Mouse (Mus musculus) lung, adult 2 months (tissue): ENCODE data around the gene Crim1. TPM values are rescaled to one million over a fixed set of nuclear protein-coding genes. Genes with fewer than 3 reads are reported as not detected.

Source experiments
- DNase-seq: peaks from one replicate; pipeline ENCODE4 v3.0.0; 2022
- H3K4me1 ChIP-seq: fragments of 200-500 bp; 2 replicates; pipeline ENCODE4 v1.6.1; 2011; ENCODE audit warnings: low read length; ENCODE audit not compliant: control insufficient read depth, insufficient read depth
- H3K4me3 ChIP-seq: fragments of 200-500 bp; replicated peaks from 2 replicates; pipeline ENCODE3; 2011; ENCODE audit warnings: low read depth, mild to moderate bottlenecking, control low read depth, low read length; ENCODE audit errors: extremely low read depth
- CTCF ChIP-seq: fragments of 200-500 bp; IDR thresholded peaks from 2 replicates; pipeline ENCODE4 v1.5.1; 2011; ENCODE audit warnings: mild to moderate bottlenecking, low read length, control low read depth; ENCODE audit not compliant: insufficient read depth
- POLR2A ChIP-seq: fragments of 200-500 bp; IDR thresholded peaks from 2 replicates; pipeline ENCODE4 v1.6.1; 2011; ENCODE audit warnings: low read depth, mild to moderate bottlenecking, control low read depth, low read length, borderline replicate concordance; ENCODE audit errors: extremely low read depth
- whole genome bisulfite sequencing: fragments of 180-500 bp; shearing (Covaris S2); methylation state at CpG from one replicate; pipeline ENCODE4 v1.1.7; 2018; 5-methylcytosine and 5-hydroxymethylcytosine counted together
- polyA plus RNA-seq: library from polyadenylated mRNA; depleted of rRNA; stranded (reverse); fragments of >200 nt; gene quantifications from 2 replicates; pipeline ENCODE4 v1.2.3, GENCODE M21; 2012; rRNA removed

The Crim1 gene
- 95.7 and 119 TPM in 2 replicates for polyA plus RNA-seq

DNA sequence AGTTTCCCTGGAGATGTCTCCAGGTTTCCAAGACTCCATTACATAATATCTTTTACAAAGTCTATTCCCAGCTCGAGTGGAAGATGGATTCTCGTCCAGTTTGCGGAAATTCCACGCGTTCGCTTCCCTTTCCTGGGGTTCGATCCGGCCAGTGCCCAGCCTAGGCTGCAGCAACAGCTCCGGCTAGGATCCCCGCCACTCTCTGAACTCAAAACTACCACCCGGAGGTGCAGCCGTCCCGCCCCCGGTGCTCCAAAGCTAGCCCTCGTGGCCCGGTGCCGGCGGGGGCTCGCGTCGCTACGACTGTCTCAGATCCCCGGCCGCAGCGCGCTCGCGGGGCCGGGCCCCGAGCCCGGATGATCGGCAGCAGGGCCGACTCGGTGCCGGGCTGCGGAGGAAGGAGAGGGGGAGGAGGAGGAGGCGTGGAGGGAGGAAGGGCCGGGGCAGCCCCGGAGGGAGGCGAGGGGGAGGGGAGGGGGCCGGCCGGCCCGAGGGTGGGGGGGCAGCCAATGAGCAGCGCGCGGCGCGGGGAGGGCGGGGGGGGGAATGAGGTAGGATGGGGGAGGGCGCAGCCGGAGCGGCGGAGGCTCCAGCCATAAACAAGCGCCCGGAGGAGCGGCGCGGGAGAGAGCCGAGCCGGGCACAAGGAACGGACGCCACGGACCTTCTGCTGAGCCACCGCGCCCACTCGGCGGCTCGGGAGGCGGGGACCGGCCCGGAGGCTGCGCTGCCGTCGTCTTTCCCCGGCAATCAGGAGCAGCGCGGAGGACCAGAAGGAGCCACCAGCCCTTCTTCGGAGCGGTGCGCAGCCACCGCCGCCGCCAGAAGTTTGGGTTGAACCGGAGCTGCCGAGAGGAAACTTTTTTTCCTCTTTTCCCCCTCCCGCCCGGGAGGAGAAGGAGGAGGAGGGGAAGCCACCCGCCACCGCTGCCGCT lies at the start of gene Crim1:
TSS of gene Crim1 (plus strand) at position 623 of the 935 bp plus-strand sequence.
- TF ChIP-seq POLR2A, result peak; percentile 91
- TF ChIP-seq CTCF, result no peak
- WGBS, result under 1% methylated on average over 70 of the region's 90 CpGs
- peak; percentile 76 for DNase-seq
- peaks cover 14% of the 10 kb centered on the region for H3K4me1 ChIP-seq
- H3K4me3 ChIP-seq, result peak within 1 kb of the TSS; percentile 89

DNA sequence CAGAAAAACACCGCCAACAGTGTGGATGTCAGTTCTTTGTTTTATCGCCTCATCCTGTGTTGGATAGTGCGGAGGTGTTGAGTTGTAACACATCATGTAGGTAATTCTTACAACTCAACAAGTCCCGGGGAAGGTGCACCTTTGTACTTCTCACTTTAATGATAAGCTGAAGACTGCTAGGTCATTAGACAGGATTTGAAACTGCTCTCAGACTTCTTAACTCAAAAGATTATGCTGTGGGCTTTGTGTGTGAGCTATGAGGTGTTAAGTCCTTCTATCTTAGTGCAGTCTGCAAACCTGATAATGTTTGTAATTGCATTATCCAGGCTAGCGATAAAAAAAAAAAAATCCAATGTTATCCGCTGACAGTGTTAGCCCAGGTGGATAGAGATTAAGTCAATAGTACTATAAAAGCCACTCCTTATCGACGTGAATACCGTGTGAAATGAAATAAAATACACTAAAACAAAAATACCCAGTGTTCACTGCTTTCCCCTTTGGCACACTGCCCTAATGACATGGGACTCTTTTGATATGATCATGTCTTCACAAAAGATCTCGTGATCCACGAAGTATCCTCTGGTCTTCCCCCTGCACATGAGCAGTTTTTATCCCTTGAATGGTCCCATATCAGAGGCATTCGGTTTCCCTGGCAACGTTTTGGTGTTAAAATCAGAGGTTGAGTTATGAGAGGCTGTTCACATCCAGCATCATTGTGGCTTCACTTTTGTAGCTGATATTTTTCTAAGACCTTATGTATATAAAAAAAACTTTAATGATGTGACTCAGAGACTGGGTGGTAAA lies 48.4 kb upstream of the Crim1 start:
- DNase-seq, result no peak
- 67% methylated on average over 13 of the region's 13 CpGs for WGBS
- no peak for TF ChIP-seq POLR2A
- TF ChIP-seq CTCF, result no peak

DNA sequence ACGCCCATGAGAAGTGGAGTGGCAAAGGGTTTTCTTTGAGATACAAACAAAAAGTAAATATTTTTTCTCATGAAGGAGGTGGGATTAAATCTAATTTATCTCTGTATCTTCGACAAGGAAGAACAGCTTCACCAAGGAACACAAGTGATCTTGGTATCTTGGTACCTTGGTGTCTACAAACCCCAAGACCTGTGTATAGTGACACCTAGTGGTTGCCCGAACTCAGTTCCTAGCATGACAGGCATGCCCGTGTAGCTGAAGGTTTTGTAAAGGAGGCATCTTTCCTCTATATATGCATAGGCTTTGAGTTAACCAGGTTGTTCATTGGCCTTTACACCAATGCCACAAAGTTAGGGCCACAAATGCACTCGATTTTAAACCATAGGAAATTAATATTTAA lies 36.8 kb upstream of the Crim1 start:
- TF ChIP-seq POLR2A (no peak), CTCF (peak; percentile 51)
- DNase-seq, result peak; percentile 7
- Histone ChIP-seq H3K4me3 (no peak overlapping the region), H3K4me1 (no peaks in the 10 kb centered on the region)
- 23% methylated on average over 5 of the region's 5 CpGs for WGBS

More for the DNA sequence above, 48.4 kb upstream of the Crim1 start:
- no peak overlapping the region for H3K4me3 ChIP-seq
- no peaks in the 10 kb centered on the region for H3K4me1 ChIP-seq

DNA sequence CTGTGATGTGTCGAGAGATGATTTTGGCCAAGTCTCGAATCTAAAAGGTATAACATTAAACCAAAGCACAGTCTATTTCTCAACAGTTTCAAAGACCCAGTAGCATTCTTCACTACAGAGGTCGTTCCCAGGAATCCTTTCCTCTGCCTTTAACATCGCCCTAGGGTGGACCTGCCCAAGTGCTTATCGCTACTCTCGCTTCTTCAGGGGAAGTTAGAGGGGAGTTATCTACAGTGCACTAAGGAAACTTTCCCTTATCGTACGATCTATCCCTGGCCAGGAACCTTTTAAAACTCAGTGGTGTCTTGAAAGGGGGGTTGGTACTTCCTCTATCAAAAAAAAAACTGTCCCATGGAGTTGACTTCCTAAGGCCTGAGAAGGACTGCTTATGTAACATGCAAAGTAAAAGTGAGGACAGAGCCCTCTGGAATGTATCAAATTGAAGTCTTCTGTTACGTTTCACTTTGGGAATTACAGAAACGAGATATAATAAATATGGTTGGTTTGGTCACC lies 36.3 kb upstream of the Crim1 start:
- DNase-seq, result no peak
- Histone ChIP-seq H3K4me1 (no peaks in the 10 kb centered on the region), H3K4me3 (no peak overlapping the region)
- WGBS, result 59% methylated on average over 10 of the region's 10 CpGs
- TF ChIP-seq POLR2A (no peak), CTCF (no peak)

- H3K4me1 ChIP-seq, result no peaks in the 10 kb centered on the region
- TF ChIP-seq CTCF (no peak), POLR2A (no peak)
- DNase-seq, result no peak
- H3K4me3 ChIP-seq, result no peak overlapping the region
Observed at GRCm38 (mm10) chr17:78165855-78166254, 34.2 kb upstream of the Crim1 start.

DNA sequence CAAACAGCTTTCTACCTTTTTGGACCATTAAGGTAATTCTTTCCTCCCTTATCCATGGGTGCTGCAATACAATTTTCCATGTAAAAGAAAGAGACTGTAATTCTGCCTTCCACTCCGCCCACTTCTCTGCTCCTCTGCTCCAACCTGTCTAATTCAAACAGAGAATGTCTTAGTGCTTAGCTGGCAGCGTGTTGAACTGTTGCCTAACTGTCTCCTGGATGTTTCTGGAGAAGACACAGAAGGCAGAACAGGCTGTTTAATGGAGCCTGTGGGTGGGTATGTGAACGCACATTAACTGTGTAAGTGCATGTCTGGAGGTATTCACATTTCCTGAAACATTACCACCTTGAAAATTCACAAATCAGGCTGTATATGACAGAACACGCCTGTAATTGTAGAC lies 33.5 kb upstream of the Crim1 start:
- Histone ChIP-seq H3K4me1 (no peaks in the 10 kb centered on the region), H3K4me3 (no peak overlapping the region)
- WGBS, result 79% methylated on average over 4 of the region's 4 CpGs
- no peak for DNase-seq
- TF ChIP-seq POLR2A (no peak), CTCF (no peak)

DNA sequence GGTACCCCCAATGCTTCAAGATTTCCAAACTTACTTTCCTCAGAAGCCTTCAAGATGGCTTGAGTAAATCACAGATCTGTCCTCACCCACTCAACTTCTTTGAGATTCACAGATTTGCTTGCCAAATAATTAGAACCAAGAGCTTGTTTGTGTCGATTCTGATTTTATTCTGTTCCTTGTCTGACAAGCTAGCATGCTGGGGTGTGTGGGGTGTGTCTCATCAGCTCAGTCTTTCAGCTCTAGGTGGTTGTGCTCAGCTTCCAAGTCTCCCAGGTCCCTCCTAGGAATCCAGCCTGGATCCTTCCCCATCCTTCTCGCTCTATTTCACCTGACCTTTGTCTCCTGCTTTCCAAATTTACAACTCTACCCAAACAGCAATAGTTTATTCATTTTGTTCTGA lies 27.7 kb upstream of the Crim1 start:
- H3K4me1 ChIP-seq, result no peaks in the 10 kb centered on the region
- 71% methylated on average over 2 of the region's 2 CpGs for WGBS
- TF ChIP-seq CTCF (no peak), POLR2A (no peak)
- DNase-seq, result no peak
- no peak overlapping the region for H3K4me3 ChIP-seq

DNA sequence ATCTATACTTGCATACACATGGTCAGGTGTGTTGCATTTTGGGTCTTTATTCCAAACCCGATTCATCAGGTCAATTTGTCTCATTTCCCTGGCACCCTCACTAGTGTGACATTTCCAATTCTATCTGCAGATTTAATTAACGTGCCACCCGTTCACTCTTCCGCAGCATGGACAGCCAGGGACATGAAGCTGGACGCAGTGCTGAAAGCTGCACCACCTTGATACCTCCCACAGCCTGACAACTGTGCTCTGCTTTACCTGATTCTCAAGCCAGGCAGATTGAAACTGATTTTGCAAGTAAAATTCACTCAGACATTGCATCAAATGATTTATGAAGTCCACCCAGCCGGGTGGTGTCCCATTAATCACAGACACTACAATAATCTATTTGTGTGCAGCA lies 19.3 kb upstream of the Crim1 start:
- Histone ChIP-seq H3K4me3 (no peak overlapping the region), H3K4me1 (no peaks in the 10 kb centered on the region)
- WGBS, result 89% methylated on average over 6 of the region's 6 CpGs
- DNase-seq, result no peak
- no peak for TF ChIP-seq CTCF

DNA sequence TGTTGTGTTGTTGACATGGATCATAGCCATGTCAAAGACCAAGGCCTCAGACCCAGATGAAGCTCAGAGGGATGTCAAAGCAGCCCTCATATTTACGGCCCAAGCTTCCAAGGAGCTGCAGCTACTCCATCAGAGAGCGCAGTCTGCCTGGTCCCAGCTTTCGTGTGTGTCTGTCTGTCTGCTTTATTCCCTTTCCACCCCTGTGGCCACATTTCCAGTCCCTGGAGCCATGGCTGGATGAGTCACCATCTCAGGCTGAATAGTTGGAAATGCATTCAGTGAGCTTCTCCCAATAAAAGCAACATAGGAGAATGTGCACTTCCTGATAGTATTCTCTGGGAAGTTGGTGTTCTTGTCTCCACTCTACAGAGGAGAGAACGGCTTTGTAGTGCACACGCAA lies 3.9 kb upstream of the Crim1 start:
- WGBS, result 86% methylated on average over 5 of the region's 5 CpGs
- Histone ChIP-seq H3K4me1 (no peaks in the 10 kb centered on the region), H3K4me3 (no peak overlapping the region)
- TF ChIP-seq POLR2A (no peak), CTCF (no peak)
- DNase-seq, result no peak
